Mouse (Mus musculus): ENCODE data around the gene Golga1. TPM values are rescaled to one million over a fixed set of nuclear protein-coding genes. Genes with fewer than 3 reads are reported as not detected.
"Not testable (repeated sequence)": the region's sequence is repeated elsewhere in the genome, so short reads cannot be mapped to it uniquely, and the experiment has no call there.

Gene Golga1
- 27.1 and 30.2 TPM in 2 replicates for polyA plus RNA-seq (2015; fragmentation: Nextera tagmentation; extraction: Ambion mirVana)

GRCm38 (mm10) chr2:39065400-39065987 is at the start of gene Golga1:
Gene Golga1, minus strand, starts transcription at chr2:39065541.
- H3K36me3 ChIP-seq (ENCODE audit: control insufficient read depth, insufficient read depth, low read length), result peaks cover 5% of the 10 kb centered on the region
- peak within 1 kb of the TSS; percentile 79 for H3K4me2 ChIP-seq (ENCODE audit: low read length)
- no peaks in the 10 kb centered on the region for H3K9me3 ChIP-seq (ENCODE audit: control insufficient read depth, low read length)
- peak within 1 kb of the TSS; percentile 89 for H3K9ac ChIP-seq (ENCODE audit: low read depth, low read length)
- H3K4me1 ChIP-seq (ENCODE audit: control insufficient read depth, insufficient read depth, low read depth, low read length), result peaks cover 7% of the 10 kb centered on the region
- H3K4me3 ChIP-seq (ENCODE audit: low read length), result peak within 1 kb of the TSS; percentile 83
- H3K27ac ChIP-seq (ENCODE audit: low read depth, low read length), result peak within 1 kb of the TSS; percentile 80
- ATAC-seq, result peak; percentile 99
- H3K27me3 ChIP-seq (replicated peaks; ENCODE audit: control insufficient read depth, insufficient read depth, low read length), result no peaks in the 10 kb centered on the region
- WGBS, result under 1% methylated on average over 48 of the region's 50 CpGs

GRCm38 (mm10) chr2:39114093-39114492 is 48.8 kb upstream of the Golga1 start:
- peaks cover 4% of the 10 kb centered on the region for H3K36me3 ChIP-seq (ENCODE audit: control insufficient read depth, insufficient read depth, low read length)
- no peaks in the 10 kb centered on the region for H3K27me3 ChIP-seq (replicated peaks; ENCODE audit: control insufficient read depth, insufficient read depth, low read length)
- H3K4me1 ChIP-seq (ENCODE audit: control insufficient read depth, insufficient read depth, low read depth, low read length), result no peaks in the 10 kb centered on the region
- no peaks in the 10 kb centered on the region for H3K9me3 ChIP-seq (ENCODE audit: control insufficient read depth, low read length)
- no peak for ATAC-seq
- H3K27ac ChIP-seq (ENCODE audit: low read depth, low read length), result no peak overlapping the region
- no peak overlapping the region for H3K4me3 ChIP-seq (ENCODE audit: low read length)
- no peak overlapping the region for H3K9ac ChIP-seq (ENCODE audit: low read depth, low read length)
- WGBS, result 96% methylated on average over 7 of the region's 7 CpGs
- H3K4me2 ChIP-seq (ENCODE audit: low read length), result no peak overlapping the region

- Histone ChIP-seq H3K27me3 (replicated peaks; ENCODE audit: control insufficient read depth, insufficient read depth, low read length) (no peaks in the 10 kb centered on the region), H3K36me3 (ENCODE audit: control insufficient read depth, insufficient read depth, low read length) (peaks cover 12% of the 10 kb centered on the region), H3K4me2 (ENCODE audit: low read length) (no peak overlapping the region), H3K4me1 (ENCODE audit: control insufficient read depth, insufficient read depth, low read depth, low read length) (no peaks in the 10 kb centered on the region), H3K27ac (ENCODE audit: low read depth, low read length) (no peak overlapping the region), H3K4me3 (ENCODE audit: low read length) (no peak overlapping the region), H3K9ac (ENCODE audit: low read depth, low read length) (no peak overlapping the region), H3K9me3 (ENCODE audit: control insufficient read depth, low read length) (no peaks in the 10 kb centered on the region)
- no peak for ATAC-seq
These were observed 45.2 kb upstream of the Golga1 start for GRCm38 (mm10) chr2:39110514-39110913.

GRCm38 (mm10) chr2:39109712-39110111 is 44.4 kb upstream of the Golga1 start:
- not testable (repeated sequence) for H3K9ac ChIP-seq (ENCODE audit: low read depth, low read length); H3K27ac ChIP-seq (ENCODE audit: low read depth, low read length); H3K4me2 ChIP-seq (ENCODE audit: low read length); H3K9me3 ChIP-seq (ENCODE audit: control insufficient read depth, low read length); ATAC-seq; H3K4me1 ChIP-seq (ENCODE audit: control insufficient read depth, insufficient read depth, low read depth, low read length); H3K4me3 ChIP-seq (ENCODE audit: low read length); H3K27me3 ChIP-seq (replicated peaks; ENCODE audit: control insufficient read depth, insufficient read depth, low read length)
- H3K36me3 ChIP-seq (ENCODE audit: control insufficient read depth, insufficient read depth, low read length), result peaks cover 12% of the 10 kb centered on the region

- not testable (repeated sequence) for H3K9ac ChIP-seq (ENCODE audit: low read depth, low read length); H3K27ac ChIP-seq (ENCODE audit: low read depth, low read length); H3K9me3 ChIP-seq (ENCODE audit: control insufficient read depth, low read length); H3K4me3 ChIP-seq (ENCODE audit: low read length); H3K4me2 ChIP-seq (ENCODE audit: low read length); H3K4me1 ChIP-seq (ENCODE audit: control insufficient read depth, insufficient read depth, low read depth, low read length); H3K27me3 ChIP-seq (replicated peaks; ENCODE audit: control insufficient read depth, insufficient read depth, low read length); ATAC-seq
- WGBS, result 100% methylated on average over 1 of the region's 1 CpGs
- H3K36me3 ChIP-seq (ENCODE audit: control insufficient read depth, insufficient read depth, low read length), result peaks cover 20% of the 10 kb centered on the region
These were observed 34.6 kb upstream of the Golga1 start for GRCm38 (mm10) chr2:39099951-39100350.

- Histone ChIP-seq H3K27ac (ENCODE audit: low read depth, low read length) (no peak overlapping the region), H3K4me1 (ENCODE audit: control insufficient read depth, insufficient read depth, low read depth, low read length) (no peaks in the 10 kb centered on the region), H3K9me3 (ENCODE audit: control insufficient read depth, low read length) (no peaks in the 10 kb centered on the region), H3K27me3 (replicated peaks; ENCODE audit: control insufficient read depth, insufficient read depth, low read length) (no peaks in the 10 kb centered on the region), H3K4me3 (ENCODE audit: low read length) (no peak overlapping the region), H3K4me2 (ENCODE audit: low read length) (no peak overlapping the region), H3K36me3 (ENCODE audit: control insufficient read depth, insufficient read depth, low read length) (peaks cover 14% of the 10 kb centered on the region), H3K9ac (ENCODE audit: low read depth, low read length) (no peak overlapping the region)
- no peak for ATAC-seq
These were observed 32.7 kb upstream of the Golga1 start for GRCm38 (mm10) chr2:39097993-39098392.

GRCm38 (mm10) chr2:39091966-39092365 is 26.6 kb upstream of the Golga1 start:
- no peak for ATAC-seq
- Histone ChIP-seq H3K4me3 (ENCODE audit: low read length) (no peak overlapping the region), H3K4me2 (ENCODE audit: low read length) (no peak overlapping the region), H3K27me3 (replicated peaks; ENCODE audit: control insufficient read depth, insufficient read depth, low read length) (no peaks in the 10 kb centered on the region), H3K4me1 (ENCODE audit: control insufficient read depth, insufficient read depth, low read depth, low read length) (no peaks in the 10 kb centered on the region), H3K36me3 (ENCODE audit: control insufficient read depth, insufficient read depth, low read length) (peaks cover 19% of the 10 kb centered on the region), H3K9me3 (ENCODE audit: control insufficient read depth, low read length) (no peaks in the 10 kb centered on the region), H3K27ac (ENCODE audit: low read depth, low read length) (no peak overlapping the region), H3K9ac (ENCODE audit: low read depth, low read length) (no peak overlapping the region)
- 90% methylated on average over 1 of the region's 1 CpGs for WGBS

GRCm38 (mm10) chr2:39082706-39083105 is 17.4 kb upstream of the Golga1 start:
- ATAC-seq, result no peak
- no peaks in the 10 kb centered on the region for H3K9me3 ChIP-seq (ENCODE audit: control insufficient read depth, low read length)
- no peaks in the 10 kb centered on the region for H3K27me3 ChIP-seq (replicated peaks; ENCODE audit: control insufficient read depth, insufficient read depth, low read length)
- no peak overlapping the region for H3K4me2 ChIP-seq (ENCODE audit: low read length)
- H3K27ac ChIP-seq (ENCODE audit: low read depth, low read length), result no peak overlapping the region
- 95% methylated on average over 3 of the region's 3 CpGs for WGBS
- H3K36me3 ChIP-seq (ENCODE audit: control insufficient read depth, insufficient read depth, low read length), result peaks cover 17% of the 10 kb centered on the region
- H3K9ac ChIP-seq (ENCODE audit: low read depth, low read length), result no peak overlapping the region
- no peaks in the 10 kb centered on the region for H3K4me1 ChIP-seq (ENCODE audit: control insufficient read depth, insufficient read depth, low read depth, low read length)
- no peak overlapping the region for H3K4me3 ChIP-seq (ENCODE audit: low read length)

- no peak overlapping the region for H3K9ac ChIP-seq (ENCODE audit: low read depth, low read length)
- no peak for ATAC-seq
- no peak overlapping the region for H3K27ac ChIP-seq (ENCODE audit: low read depth, low read length)
- no peaks in the 10 kb centered on the region for H3K9me3 ChIP-seq (ENCODE audit: control insufficient read depth, low read length)
- H3K4me1 ChIP-seq (ENCODE audit: control insufficient read depth, insufficient read depth, low read depth, low read length), result no peaks in the 10 kb centered on the region
- peaks cover 6% of the 10 kb centered on the region for H3K36me3 ChIP-seq (ENCODE audit: control insufficient read depth, insufficient read depth, low read length)
- no peak overlapping the region for H3K4me3 ChIP-seq (ENCODE audit: low read length)
- H3K27me3 ChIP-seq (replicated peaks; ENCODE audit: control insufficient read depth, insufficient read depth, low read length), result no peaks in the 10 kb centered on the region
- no peak overlapping the region for H3K4me2 ChIP-seq (ENCODE audit: low read length)
These were observed 5.3 kb upstream of the Golga1 start for GRCm38 (mm10) chr2:39070666-39071065.

- H3K9me3 ChIP-seq (ENCODE audit: control insufficient read depth, low read length), result no peaks in the 10 kb centered on the region
- H3K36me3 ChIP-seq (ENCODE audit: control insufficient read depth, insufficient read depth, low read length), result peaks cover 6% of the 10 kb centered on the region
- no peaks in the 10 kb centered on the region for H3K27me3 ChIP-seq (replicated peaks; ENCODE audit: control insufficient read depth, insufficient read depth, low read length)
- no peak overlapping the region for H3K4me3 ChIP-seq (ENCODE audit: low read length)
- no peak overlapping the region for H3K27ac ChIP-seq (ENCODE audit: low read depth, low read length)
- H3K4me2 ChIP-seq (ENCODE audit: low read length), result no peak overlapping the region
- no peak for ATAC-seq
- H3K4me1 ChIP-seq (ENCODE audit: control insufficient read depth, insufficient read depth, low read depth, low read length), result peaks cover 6% of the 10 kb centered on the region
- H3K9ac ChIP-seq (ENCODE audit: low read depth, low read length), result no peak overlapping the region
- WGBS, result 50% methylated on average over 1 of the region's 1 CpGs
These were observed 3.8 kb upstream of the Golga1 start for GRCm38 (mm10) chr2:39069096-39069495.
